Mouse (Mus musculus) myocyte (in vitro differentiated cells): ENCODE measurements around the gene Trmt112. TPM values are rescaled to one million over a fixed set of nuclear protein-coding genes. Genes with fewer than 3 reads are reported as not detected.
A peak's percentile ranks its signal among the peaks of the same experiment; 100 is the strongest.

Experiments
- H3K27me3 ChIP-seq: one replicate; pipeline ENCODE4 v1.6.1; 2011; ENCODE audit not compliant: control insufficient read depth, insufficient read depth, insufficient read length
- H3K36me3 ChIP-seq: one replicate; pipeline ENCODE4 v1.6.1; 2011; ENCODE audit not compliant: control insufficient read depth, insufficient read depth
- H3K4me2 ChIP-seq: one replicate; pipeline ENCODE4 v1.6.1; 2011; ENCODE audit warnings: low read depth, control low read depth
- H3K4me3 ChIP-seq: one replicate; pipeline ENCODE4 v1.5.1; 2011; ENCODE audit warnings: mild to moderate bottlenecking, control low read depth, moderate library complexity
- H3K79me2 ChIP-seq: one replicate; pipeline ENCODE4 v1.6.1; 2011; ENCODE audit not compliant: control insufficient read depth, insufficient read depth
- H3ac ChIP-seq: one replicate; pipeline ENCODE4 v1.6.1; 2011; ENCODE audit not compliant: control insufficient read depth, insufficient read length
- CEBPB ChIP-seq: IDR thresholded peaks from 2 replicates; pipeline ENCODE4 v1.6.1; 2011; ENCODE audit warnings: mild to moderate bottlenecking, moderate library complexity; ENCODE audit not compliant: poor library complexity, insufficient read depth, severe bottlenecking
- E2F4 ChIP-seq: IDR thresholded peaks from one replicate; pipeline ENCODE4 v1.6.1; 2011; ENCODE audit warnings: mild to moderate bottlenecking, control low read depth, moderate library complexity; ENCODE audit not compliant: insufficient read depth
- MAX ChIP-seq: IDR thresholded peaks from one replicate; pipeline ENCODE4 v1.6.1; 2011; ENCODE audit warnings: low read depth, mild to moderate bottlenecking, control low read depth
- MYOD1 ChIP-seq, 3 experiments: IDR thresholded peaks; one replicate each; pipeline ENCODE4 v1.6.1; 2011; ENCODE audit warnings: control low read depth in 2 of 3, low read depth in 2 of 3, mild to moderate bottlenecking in 2 of 3, moderate library complexity in 1 of 3; ENCODE audit not compliant: insufficient read length in 2 of 3, control insufficient read depth in 1 of 3
- MYOG ChIP-seq, 3 experiments: IDR thresholded peaks; one replicate each; pipeline ENCODE4 v1.6.1; 2011; ENCODE audit warnings: control low read depth in 2 of 3, low read depth in 2 of 3, mild to moderate bottlenecking in 2 of 3; ENCODE audit not compliant: insufficient read length in 2 of 3, control insufficient read depth in 1 of 3, insufficient read depth in 1 of 3
- POLR2A ChIP-seq: IDR thresholded peaks from one replicate; pipeline ENCODE4 v1.6.1; 2011; ENCODE audit warnings: low read depth, mild to moderate bottlenecking, control low read depth, moderate library complexity; ENCODE audit not compliant: insufficient read length
- POLR2AphosphoS2 ChIP-seq: IDR thresholded peaks from one replicate; pipeline ENCODE4 v1.6.1; 2011; ENCODE audit warnings: low read depth, control low read depth; ENCODE audit not compliant: insufficient read length
- REST ChIP-seq: IDR thresholded peaks from one replicate; pipeline ENCODE4 v1.6.1; 2011; ENCODE audit warnings: mild to moderate bottlenecking, control low read depth, moderate library complexity; ENCODE audit not compliant: insufficient read depth, insufficient read length
- SRF ChIP-seq: IDR thresholded peaks from one replicate; pipeline ENCODE4 v1.6.1; 2011; ENCODE audit warnings: low read depth; ENCODE audit not compliant: control insufficient read depth, insufficient read length
- TCF12 ChIP-seq: IDR thresholded peaks from one replicate; pipeline ENCODE4 v1.6.1; 2011; ENCODE audit warnings: mild to moderate bottlenecking, control low read depth; ENCODE audit not compliant: poor library complexity, insufficient read depth, severe bottlenecking
- TCF3 ChIP-seq: IDR thresholded peaks from one replicate; pipeline ENCODE4 v1.6.1; 2011; ENCODE audit warnings: low read depth, control low read depth; ENCODE audit not compliant: insufficient read length
- USF1 ChIP-seq: IDR thresholded peaks from one replicate; pipeline ENCODE4 v1.6.1; 2011; ENCODE audit warnings: low read depth, mild to moderate bottlenecking, control low read depth, moderate library complexity
- polyA plus RNA-seq: library from polyadenylated mRNA; unstranded; fragments of >200 nt; fragmentation: generic; extraction: Trizol; gene quantifications from one replicate; pipeline ENCODE4 v1.2.1, GENCODE M21; 2012; ENCODE audit warnings: missing spikeins

Trmt112 gene
- polyA plus RNA-seq, 1 experiment: 281 TPM

- Histone ChIP-seq H3K79me2 (peaks cover 14% of the 10 kb centered on the region), H3K4me3 (no peak overlapping the region), H3K27me3 (peaks cover under 1% of the 10 kb centered on the region), H3K4me2 (peak overlapping the region; percentile 85), H3ac (no peak overlapping the region), H3K36me3 (no peaks in the 10 kb centered on the region)
- TF ChIP-seq POLR2AphosphoS2: peak; percentile 49
- TF ChIP-seq CEBPB: no peak
- TF ChIP-seq MYOG (IDR thresholded peaks at IDR 0.05; ENCODE audit: control insufficient read depth in 1 of 3, insufficient read depth in 1 of 3, insufficient read length in 2 of 3, low read depth in 2 of 3): no peak
- no peak for TF ChIP-seq TCF12
- no peak for TF ChIP-seq REST
- no peak for TF ChIP-seq MYOD1 (IDR thresholded peaks at IDR 0.05; ENCODE audit: control insufficient read depth in 1 of 3, insufficient read length in 2 of 3, low read depth in 2 of 3)
Observed at GRCm38 (mm10) chr19:6939106-6940002, 29.9 kb downstream of the Trmt112 start.

- TF ChIP-seq POLR2A (no peak), POLR2AphosphoS2 (no peak), TCF3 (no peak), MYOG (IDR thresholded peaks at IDR 0.05; ENCODE audit: control insufficient read depth in 1 of 3, insufficient read depth in 1 of 3, insufficient read length in 2 of 3, low read depth in 2 of 3) (no peak), REST (no peak), SRF (no peak)
- H3K4me2 ChIP-seq: peak overlapping the region; percentile 85
- peak overlapping the region; percentile 98 for H3K4me3 ChIP-seq
- peak overlapping the region; percentile 13 for H3ac ChIP-seq
- H3K79me2 ChIP-seq: peaks cover 14% of the 10 kb centered on the region
- H3K27me3 ChIP-seq: no peaks in the 10 kb centered on the region
- no peaks in the 10 kb centered on the region for H3K36me3 ChIP-seq
Observed at GRCm38 (mm10) chr19:6940396-6941351, 31.2 kb downstream of the Trmt112 start.

- TF ChIP-seq E2F4 (no peak), TCF3 (no peak), MYOG (IDR thresholded peaks at IDR 0.05; ENCODE audit: control insufficient read depth in 1 of 3, insufficient read depth in 1 of 3, insufficient read length in 2 of 3, low read depth in 2 of 3) (no peak), TCF12 (no peak), REST (no peak), MAX (no peak), MYOD1 (IDR thresholded peaks at IDR 0.05; ENCODE audit: control insufficient read depth in 1 of 3, insufficient read length in 2 of 3, low read depth in 2 of 3) (no peak), POLR2A (peak; percentile 61), SRF (peak; percentile 45), CEBPB (no peak), POLR2AphosphoS2 (peak; percentile 92), USF1 (no peak)
- H3ac ChIP-seq: peak within 1 kb of the TSS; percentile 13
Observed at GRCm38 (mm10) chr19:6941372-6942248, 32.1 kb downstream of the Trmt112 start, which contains the start of gene Bad. Bad (plus strand) TSS chr19:6941861.

GRCm38 (mm10) chr19:6942249-6942691, 32.8 kb downstream of the Trmt112 start, which contains the start of gene Gpr137:
Gpr137 (minus strand) TSS chr19:6942480.
- no peaks in the 10 kb centered on the region for H3K27me3 ChIP-seq
- H3K36me3 ChIP-seq: no peaks in the 10 kb centered on the region
- H3K4me2 ChIP-seq: peak within 1 kb of the TSS; percentile 87
- peaks cover 14% of the 10 kb centered on the region for H3K79me2 ChIP-seq
- H3K4me3 ChIP-seq: peak within 1 kb of the TSS; percentile 98
- peak within 1 kb of the TSS; percentile 13 for H3ac ChIP-seq
- TF ChIP-seq POLR2AphosphoS2 (peak; percentile 84), POLR2A (peak; percentile 63), TCF12 (no peak), REST (no peak), USF1 (no peak), MAX (no peak), SRF (no peak), TCF3 (no peak)

More at GRCm38 (mm10) chr19:6941372-6942248, 32.1 kb downstream of the Trmt112 start, which contains the start of gene Bad:
- peaks cover 14% of the 10 kb centered on the region for H3K79me2 ChIP-seq
- peak within 1 kb of the TSS; percentile 87 for H3K4me2 ChIP-seq
- H3K36me3 ChIP-seq: no peaks in the 10 kb centered on the region
- H3K4me3 ChIP-seq: peak within 1 kb of the TSS; percentile 98
- H3K27me3 ChIP-seq: no peaks in the 10 kb centered on the region
